21 mouse cellular contexts compared by ENCODE assay signal in the genomic region with DNA sequence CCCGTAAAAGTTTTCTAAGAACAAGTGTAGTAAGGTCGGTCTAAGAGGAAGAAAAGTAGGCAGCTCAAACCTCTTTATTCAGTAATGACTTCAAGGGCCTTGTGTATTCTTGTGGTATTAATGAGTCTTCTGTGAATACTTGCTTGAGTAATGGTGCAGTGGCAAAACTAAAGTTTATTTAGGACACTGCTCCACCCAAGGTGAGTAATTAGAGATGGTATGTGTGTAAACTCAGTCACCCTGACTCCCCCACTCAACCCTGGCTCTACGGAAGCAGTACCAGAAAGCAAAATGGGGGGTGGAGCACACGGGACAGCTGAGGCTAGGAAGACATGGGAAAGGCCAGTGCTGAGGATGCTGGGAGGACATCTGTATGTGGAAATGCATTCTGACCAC. TPM values are rescaled to one million over a fixed set of nuclear protein-coding genes. Genes with fewer than 3 reads are reported as not detected.
DNase-seq lines count a peak whose midpoint lies in the region; ATAC-seq and TF ChIP-seq lines count a peak whose summit lies in the region.
"Had no signal": no experiment of that assay in that cellular context is flagged by ENCODE, and none has a peak within 500 bp of the region (broad histone marks: within the 10 kb centered on the region; RNA-seq: fewer than 3 reads in every experiment).

No protein-coding gene starts in this region.

- TF ChIP-seq EP300 in lung, postnatal 0 days (IDR thresholded peaks at IDR 0.05), result no peak

- H3K9me3 ChIP-seq in kidney, embryonic 14.5 days (ENCODE audit: control insufficient read depth, low read length), result no peaks in the 10 kb centered on the region; the same call in 1 of the 2 replicates
- no peaks in the 10 kb centered on the region for H3K9me3 ChIP-seq in lung, postnatal 0 days (ENCODE audit: low read length)
- no peaks in the 10 kb centered on the region for H3K9me3 ChIP-seq in stomach, embryonic 14.5 days (ENCODE audit: control insufficient read depth, low read depth, low read length)
- H3K9me3 ChIP-seq: G1E; hindbrain, embryonic 15.5 days; liver, embryonic 13.5 days; neural tube, embryonic 12.5 days had no signal

- no peak for TF ChIP-seq POLR2A in lung, adult 2 months (IDR thresholded peaks at IDR 0.05; ENCODE audit: borderline replicate concordance, extremely low read depth, low read depth, low read length)
- TF ChIP-seq POLR2A in bone marrow macrophage, adult 2 months (IDR thresholded peaks at IDR 0.05; ENCODE audit: borderline replicate concordance, low read depth, low read length), result no peak

- no peak overlapping the region for H3K27ac ChIP-seq in kidney, embryonic 14.5 days (ENCODE audit: low read depth, low read length)
- H3K27ac ChIP-seq in lung, postnatal 0 days (ENCODE audit: low read length), result no peak overlapping the region
- H3K27ac ChIP-seq in bone marrow macrophage, adult 2 months (ENCODE audit: insufficient read depth, low read depth, low read length), result peak overlapping the region; percentile 25
- H3K27ac ChIP-seq in stomach, embryonic 14.5 days (ENCODE audit: low read length), result no peak overlapping the region
- H3K27ac ChIP-seq: hindbrain, embryonic 15.5 days; limb, embryonic 12.5 days; liver, embryonic 13.5 days; midbrain, embryonic 12.5 days; neural tube, embryonic 12.5 days had no signal

- intact Hi-C loops in left cerebral cortex, postnatal 10 days (cut with DNase I), result no loop called here

- H3K27me3 ChIP-seq in kidney, embryonic 14.5 days (ENCODE audit: control insufficient read depth, insufficient read depth, low read length), result no peaks in the 10 kb centered on the region
- no peaks in the 10 kb centered on the region for H3K27me3 ChIP-seq in lung, postnatal 0 days (replicated peaks; ENCODE audit: insufficient read depth, low read length)
- H3K27me3 ChIP-seq in stomach, embryonic 14.5 days (ENCODE audit: control insufficient read depth, insufficient read depth, low read length), result no peaks in the 10 kb centered on the region
- H3K27me3 ChIP-seq: hindbrain, embryonic 15.5 days; limb, embryonic 12.5 days; liver, embryonic 13.5 days; midbrain, embryonic 12.5 days; neural tube, embryonic 12.5 days had no signal

- H3K9ac ChIP-seq in kidney, embryonic 14.5 days (ENCODE audit: low read depth, low read length), result no peak overlapping the region
- H3K9ac ChIP-seq in lung, postnatal 0 days (replicated peaks; ENCODE audit: low read depth), result no peak overlapping the region
- no peak overlapping the region for H3K9ac ChIP-seq in stomach, embryonic 14.5 days (replicated peaks; ENCODE audit: low read depth, low read length)
- H3K9ac ChIP-seq: hindbrain, embryonic 15.5 days; limb, embryonic 12.5 days; liver, embryonic 13.5 days; midbrain, embryonic 12.5 days; neural tube, embryonic 12.5 days had no signal

- ATAC-seq in kidney, embryonic 14.5 days (ENCODE audit: low FRiP score, low TSS enrichment), result peak; percentile 68; the same call in 1 of the 2 replicates
- ATAC-seq in lung, postnatal 0 days, result peak; percentile 75
- ATAC-seq in stomach, embryonic 14.5 days (ENCODE audit: insufficient number of reproducible peaks, insufficient read depth, low FRiP score, low read depth), result peak; percentile 65; the same call in 1 of the 2 replicates
- ATAC-seq: intestine, postnatal 0 days had no signal

- WGBS in kidney, embryonic 14.5 days, result 62% methylated on average over 4 of the region's 4 CpGs
- 38% methylated on average over 4 of the region's 4 CpGs for WGBS in lung, postnatal 0 days
- WGBS in lung, adult 2 months, result 52% methylated on average over 4 of the region's 4 CpGs
- 62% methylated on average over 4 of the region's 4 CpGs for WGBS in stomach, embryonic 14.5 days

- no peaks in the 10 kb centered on the region for H3K4me1 ChIP-seq in kidney, embryonic 14.5 days (ENCODE audit: control insufficient read depth, insufficient read depth, low read length)
- H3K4me1 ChIP-seq in lung, postnatal 0 days (ENCODE audit: insufficient read depth, low read depth, low read length), result no peaks in the 10 kb centered on the region
- peaks cover 3% of the 10 kb centered on the region; the same call in 1 of the 2 replicates for H3K4me1 ChIP-seq in lung, adult 2 months (ENCODE audit: control insufficient read depth, insufficient read depth, low read length)
- peaks cover 11% of the 10 kb centered on the region for H3K4me1 ChIP-seq in bone marrow macrophage, adult 2 months (ENCODE audit: control insufficient read depth, insufficient read depth, low read length)
- H3K4me1 ChIP-seq in stomach, embryonic 14.5 days (ENCODE audit: control insufficient read depth, insufficient read depth, low read length), result no peaks in the 10 kb centered on the region
- H3K4me1 ChIP-seq: hindbrain, embryonic 15.5 days; liver, embryonic 13.5 days; midbrain, embryonic 12.5 days; neural tube, embryonic 12.5 days had no signal

- no peak for TF ChIP-seq CTCF in lung, postnatal 0 days (IDR thresholded peaks at IDR 0.05)
- TF ChIP-seq CTCF in lung, adult 2 months (IDR thresholded peaks at IDR 0.05; ENCODE audit: insufficient read depth, low read length), result no peak
- no peak for TF ChIP-seq CTCF in bone marrow macrophage, adult 2 months (IDR thresholded peaks at IDR 0.05; ENCODE audit: low read depth, low read length)

- H3K4me3 ChIP-seq in kidney, embryonic 14.5 days (ENCODE audit: low read length), result no peak overlapping the region
- H3K4me3 ChIP-seq in lung, postnatal 0 days (ENCODE audit: low read depth, low read length), result no peak overlapping the region
- no peak overlapping the region for H3K4me3 ChIP-seq in lung, adult 2 months (replicated peaks; ENCODE audit: extremely low read depth, low read depth, low read length)
- no peak overlapping the region; the same call in 1 of the 2 replicates for H3K4me3 ChIP-seq in bone marrow macrophage, adult 2 months (ENCODE audit: insufficient read depth, low read length)
- H3K4me3 ChIP-seq in stomach, embryonic 14.5 days (ENCODE audit: low read depth, low read length), result no peak overlapping the region
- H3K4me3 ChIP-seq: hindbrain, embryonic 15.5 days; limb, embryonic 12.5 days; liver, embryonic 13.5 days; midbrain, embryonic 12.5 days; neural tube, embryonic 12.5 days had no signal

- DNase-seq in kidney, postnatal 36 days, result no peak
- DNase-seq in lung, postnatal 0 days (ENCODE audit: low spot score), result peak; percentile 50
- no peak for DNase-seq in lung, adult 2 months
- no peak for DNase-seq in thymus, postnatal 25 days
- DNase-seq in left cerebral cortex, postnatal 10 days (ENCODE audit: extremely low spot score in 1 of 2, low spot score in 2 of 2), result no peak
- DNase-seq: adrenal gland, postnatal 14 days; cerebellum, adult 11 months; cerebellum, postnatal 14 days; heart, postnatal 4 days; liver, embryonic 13.5 days; lung, postnatal 36 days; right cerebral cortex, postnatal 4 days had no signal

- H3K36me3 ChIP-seq in kidney, embryonic 14.5 days (ENCODE audit: control insufficient read depth, insufficient read depth, low read length), result no peaks in the 10 kb centered on the region
- no peaks in the 10 kb centered on the region for H3K36me3 ChIP-seq in lung, postnatal 0 days (ENCODE audit: insufficient read depth, low read length)
- H3K36me3 ChIP-seq in stomach, embryonic 14.5 days (ENCODE audit: control insufficient read depth, insufficient read depth, low read length), result no peaks in the 10 kb centered on the region
- H3K36me3 ChIP-seq: G1E; hindbrain, embryonic 15.5 days; limb, embryonic 12.5 days; liver, embryonic 13.5 days; midbrain, embryonic 12.5 days; neural tube, embryonic 12.5 days had no signal

- no peak overlapping the region for H3K4me2 ChIP-seq in kidney, embryonic 14.5 days (replicated peaks; ENCODE audit: low read depth, low read length)
- H3K4me2 ChIP-seq in lung, postnatal 0 days (replicated peaks; ENCODE audit: low read depth, low read length), result no peak overlapping the region
- no peak overlapping the region for H3K4me2 ChIP-seq in stomach, embryonic 14.5 days (replicated peaks; ENCODE audit: low read depth, low read length)
- H3K4me2 ChIP-seq: hindbrain, embryonic 15.5 days; limb, embryonic 12.5 days; liver, embryonic 13.5 days; midbrain, embryonic 12.5 days; neural tube, embryonic 12.5 days had no signal

RNA-seq across cellular contexts. Expression of gene Glcci1, which starts 13.6 kb away (rescaled TPM):
- 16.1 and 17.6 TPM in 2 replicates for polyA plus RNA-seq in kidney, embryonic 14.5 days (2014; fragmentation: Nextera tagmentation; extraction: Ambion mirVana)
- 7.1 and 7.7 TPM in 2 replicates for polyA plus RNA-seq in lung, postnatal 0 days (2015; fragmentation: Nextera tagmentation; extraction: Ambion mirVana)
- 6.6 and 13.0 TPM in 2 replicates for polyA plus RNA-seq in lung, adult 2 months (2012; rRNA removed)
- 3.4 and 4.7 TPM in 2 replicates for polyA plus RNA-seq in bone marrow macrophage, adult 2 months (2012; ENCODE audit: insufficient read depth, insufficient read length, missing spikeins)
- 10.9 and 11.6 TPM in 2 replicates for polyA plus RNA-seq in stomach, embryonic 14.5 days (2014; fragmentation: Nextera tagmentation; extraction: Ambion mirVana)
- 10 to 100 TPM; 59.6 to 60.2 TPM for total RNA-seq in left cerebral cortex, postnatal 10 days (2021)
